Mouse (Mus musculus) G1E (cell line): ENCODE data around the gene Cib4. TPM values are rescaled to one million over a fixed set of nuclear protein-coding genes. Genes with fewer than 3 reads are reported as not detected.

Experiments
- ATAC-seq: 2 replicates; pipeline ENCODE4 v1.8.0; 2016; ENCODE audit warnings: mild to moderate bottlenecking; ENCODE audit not compliant: insufficient number of reproducible peaks, poor library complexity, low FRiP score, severe bottlenecking; ENCODE audit errors: extremely low read depth
- DNase-seq: peaks from one replicate; pipeline ENCODE4 v3.0.0; 2012; ENCODE audit warnings: low spot score
- H3K27me3 ChIP-seq: 2 replicates; pipeline ENCODE4 v1.6.1; 2012; ENCODE audit warnings: mild to moderate bottlenecking, low read length, inconsistent platforms; ENCODE audit not compliant: insufficient read depth
- H3K36me3 ChIP-seq: replicated peaks from 2 replicates; pipeline ENCODE3; 2012; ENCODE audit warnings: mild to moderate bottlenecking, inconsistent platforms
- H3K4me1 ChIP-seq: 2 replicates; pipeline ENCODE4 v1.6.1; 2012; ENCODE audit warnings: low read depth, low read length, inconsistent platforms, mixed read lengths; ENCODE audit not compliant: insufficient read depth
- H3K4me3 ChIP-seq: 2 replicates; pipeline ENCODE4 v1.5.1; 2012; ENCODE audit warnings: low read depth, mild to moderate bottlenecking, inconsistent platforms, low read length, moderate library complexity, mixed read lengths
- H3K9me3 ChIP-seq: replicated peaks from 2 replicates; pipeline ENCODE4 v1.6.1; 2012; ENCODE audit warnings: inconsistent platforms
- CTCF ChIP-seq: IDR thresholded peaks from 2 replicates; pipeline ENCODE4 v1.5.1; 2012; ENCODE audit warnings: low read depth, low read length, inconsistent platforms, mixed read lengths
- GATA1 ChIP-seq: IDR thresholded peaks from 2 replicates; pipeline ENCODE4 v1.6.1; 2012; ENCODE audit warnings: borderline replicate concordance, low read length, inconsistent platforms, mixed read lengths
- GATA2 ChIP-seq: IDR thresholded peaks from 2 replicates; pipeline ENCODE4 v1.6.1; 2012; ENCODE audit warnings: low read depth, low read length, inconsistent platforms, borderline replicate concordance
- POLR2AphosphoS5 ChIP-seq: IDR thresholded peaks from 2 replicates; pipeline ENCODE4 v1.6.1; 2012; ENCODE audit warnings: low read depth, low read length, inconsistent platforms; ENCODE audit not compliant: insufficient replicate concordance
- TAL1 ChIP-seq: conservative IDR thresholded peaks from 2 replicates; pipeline ENCODE4 v1.6.1; 2012; ENCODE audit warnings: low read depth, low read length, inconsistent platforms, mixed read lengths
- polyA plus RNA-seq: library from polyadenylated mRNA; stranded (reverse); fragments of >175 nt; gene quantifications from 2 replicates; pipeline ENCODE4 v1.2.3, GENCODE M21; 2012
- total RNA-seq, 2 experiments: library from RNA; stranded (forward) in 1 of 2; stranded (reverse) in 1 of 2; fragments of 200-1000 nt in 1 of 2; fragments of >200 nt in 1 of 2; fragmentation: Nextera tagmentation in 1 of 2; gene quantifications; 2 replicates each; pipeline ENCODE4 v1.2.3; 2014 to 2017

The Cib4 gene
- total RNA-seq (2014; fragmentation: Nextera tagmentation) = not detected in 2 replicates
- not detected in 2 replicates for total RNA-seq (2017)
- not detected in 2 replicates for polyA plus RNA-seq

GRCm38 (mm10) chr5:30545698-30546097 lies at the start of gene Cib4:
Gene Cib4 (minus strand): TSS chr5:30545836.
- H3K9me3 ChIP-seq = no peaks in the 10 kb centered on the region
- no peaks in the 10 kb centered on the region for H3K36me3 ChIP-seq
- TF ChIP-seq POLR2AphosphoS5 (no peak), GATA1 (no peak), GATA2 (no peak), TAL1 (no peak), CTCF (no peak)
- DNase-seq = no peak
- no peak for ATAC-seq
- no peak within 1 kb of the TSS for H3K4me3 ChIP-seq
- no peaks in the 10 kb centered on the region for H3K4me1 ChIP-seq
- H3K27me3 ChIP-seq = peaks cover 23% of the 10 kb centered on the region

- TF ChIP-seq GATA2 (no peak), TAL1 (no peak), GATA1 (no peak), CTCF (no peak), POLR2AphosphoS5 (no peak)
- no peaks in the 10 kb centered on the region for H3K9me3 ChIP-seq
- H3K36me3 ChIP-seq = no peaks in the 10 kb centered on the region
- H3K27me3 ChIP-seq = peaks cover 17% of the 10 kb centered on the region
- H3K4me3 ChIP-seq = no peak overlapping the region
- ATAC-seq = no peak
- H3K4me1 ChIP-seq = no peaks in the 10 kb centered on the region
- no peak for DNase-seq
Measured at GRCm38 (mm10) chr5:30594953-30595560, 49.4 kb upstream of the Cib4 start.

GRCm38 (mm10) chr5:30593811-30594504 lies 48.3 kb upstream of the Cib4 start:
- TF ChIP-seq GATA1 = no peak
- TF ChIP-seq TAL1 = no peak
- TF ChIP-seq CTCF = no peak
- no peak for TF ChIP-seq POLR2AphosphoS5
- TF ChIP-seq GATA2 = no peak
- ATAC-seq (no peak), DNase-seq (no peak)
- Histone ChIP-seq H3K36me3 (no peaks in the 10 kb centered on the region), H3K9me3 (no peaks in the 10 kb centered on the region), H3K4me3 (no peak overlapping the region), H3K4me1 (no peaks in the 10 kb centered on the region), H3K27me3 (peaks cover 17% of the 10 kb centered on the region)

GRCm38 (mm10) chr5:30593360-30593759 lies 47.7 kb upstream of the Cib4 start:
- Histone ChIP-seq H3K36me3 (no peaks in the 10 kb centered on the region), H3K4me1 (no peaks in the 10 kb centered on the region), H3K27me3 (peaks cover 14% of the 10 kb centered on the region), H3K9me3 (peaks cover under 1% of the 10 kb centered on the region; the same call in 1 of the 2 replicates), H3K4me3 (no peak overlapping the region)
- DNase-seq (no peak), ATAC-seq (no peak)
- no peak for TF ChIP-seq POLR2AphosphoS5
- no peak for TF ChIP-seq CTCF
- no peak for TF ChIP-seq GATA2
- no peak for TF ChIP-seq GATA1
- no peak for TF ChIP-seq TAL1

GRCm38 (mm10) chr5:30592279-30592980 lies 46.8 kb upstream of the Cib4 start:
- Histone ChIP-seq H3K4me1 (no peaks in the 10 kb centered on the region), H3K27me3 (peaks cover 17% of the 10 kb centered on the region), H3K4me3 (no peak overlapping the region), H3K36me3 (no peaks in the 10 kb centered on the region), H3K9me3 (peaks cover 3% of the 10 kb centered on the region; the same call in 1 of the 2 replicates)
- no peak for DNase-seq
- no peak for ATAC-seq
- TF ChIP-seq GATA2 (no peak), POLR2AphosphoS5 (no peak), TAL1 (no peak), CTCF (no peak), GATA1 (no peak)

- Histone ChIP-seq H3K4me3 (no peak overlapping the region), H3K4me1 (no peaks in the 10 kb centered on the region), H3K27me3 (peaks cover 14% of the 10 kb centered on the region), H3K9me3 (peaks cover 3% of the 10 kb centered on the region; the same call in 1 of the 2 replicates), H3K36me3 (no peaks in the 10 kb centered on the region)
- DNase-seq (no peak), ATAC-seq (no peak)
- no peak for TF ChIP-seq POLR2AphosphoS5
- TF ChIP-seq CTCF = no peak
- TF ChIP-seq GATA2 = no peak
- TF ChIP-seq GATA1 = no peak
- TF ChIP-seq TAL1 = no peak
Measured at GRCm38 (mm10) chr5:30591786-30592185, 46.1 kb upstream of the Cib4 start.
